Mouse (Mus musculus) forebrain, embryonic 16.5 days (tissue): ENCODE measurements around the gene C1qtnf3. TPM values are rescaled to one million over a fixed set of nuclear protein-coding genes. Genes with fewer than 3 reads are reported as not detected.
"Not testable (repeated sequence)": the region's sequence is repeated elsewhere in the genome, so short reads cannot be mapped to it uniquely, and the experiment has no call there.

Source experiments
- ATAC-seq: fragments of 200-750 bp; cut with Nextera tagmentation; 2 replicates; pipeline ENCODE4 v1.8.0; 2017; ENCODE audit warnings: mild to moderate bottlenecking, moderate library complexity
- H3K27ac ChIP-seq: fragments of 300-500 bp; sonication (generic); 2 replicates; pipeline ENCODE4 v1.5.1; 2014; ENCODE audit warnings: low read length, control low read depth
- H3K27me3 ChIP-seq: fragments of 300-500 bp; sonication (generic); replicated peaks from 2 replicates; pipeline ENCODE4 v1.6.1; 2014; ENCODE audit warnings: low read length; ENCODE audit not compliant: control insufficient read depth, insufficient read depth
- H3K36me3 ChIP-seq: fragments of 300-500 bp; sonication (generic); 2 replicates; pipeline ENCODE4 v1.6.1; 2014; ENCODE audit not compliant: control insufficient read depth, insufficient read depth
- H3K4me1 ChIP-seq: fragments of 300-500 bp; sonication (generic); replicated peaks from 2 replicates; pipeline ENCODE4 v1.6.1; 2014; ENCODE audit warnings: low read length; ENCODE audit not compliant: control insufficient read depth, insufficient read depth
- H3K4me2 ChIP-seq: fragments of 300-500 bp; sonication (generic); 2 replicates; pipeline ENCODE4 v1.6.1; 2014; ENCODE audit warnings: mild to moderate bottlenecking, low read length, control low read depth
- H3K4me3 ChIP-seq: fragments of 300-500 bp; sonication (generic); replicated peaks from 2 replicates; pipeline ENCODE4 v1.5.1; 2014; ENCODE audit warnings: mild to moderate bottlenecking, low read length, control low read depth
- H3K9ac ChIP-seq: fragments of 300-500 bp; sonication (generic); replicated peaks from 2 replicates; pipeline ENCODE4 v1.6.1; 2014; ENCODE audit warnings: low read depth, low read length, control low read depth
- H3K9me3 ChIP-seq: fragments of 300-500 bp; sonication (generic); 2 replicates; pipeline ENCODE4 v1.6.1; 2016; ENCODE audit warnings: low read length; ENCODE audit not compliant: control insufficient read depth
- WGBS: fragments of 180-500 bp; shearing (Covaris S2); extraction: QIAGEN DNeasy Blood & Tissue Kit; methylation state at CpG from one replicate; pipeline ENCODE4 v1.1.7; 2014; 5-methylcytosine and 5-hydroxymethylcytosine counted together
- polyA plus RNA-seq: library from polyadenylated mRNA; unstranded; fragments of >200 nt; fragmentation: Nextera tagmentation; extraction: Ambion mirVana; gene quantifications from 2 replicates; pipeline ENCODE4 v1.2.1, GENCODE M21; 2015

C1qtnf3 gene
- polyA plus RNA-seq, 1 experiment from 2014 or later: 0.18 TPM

DNA sequence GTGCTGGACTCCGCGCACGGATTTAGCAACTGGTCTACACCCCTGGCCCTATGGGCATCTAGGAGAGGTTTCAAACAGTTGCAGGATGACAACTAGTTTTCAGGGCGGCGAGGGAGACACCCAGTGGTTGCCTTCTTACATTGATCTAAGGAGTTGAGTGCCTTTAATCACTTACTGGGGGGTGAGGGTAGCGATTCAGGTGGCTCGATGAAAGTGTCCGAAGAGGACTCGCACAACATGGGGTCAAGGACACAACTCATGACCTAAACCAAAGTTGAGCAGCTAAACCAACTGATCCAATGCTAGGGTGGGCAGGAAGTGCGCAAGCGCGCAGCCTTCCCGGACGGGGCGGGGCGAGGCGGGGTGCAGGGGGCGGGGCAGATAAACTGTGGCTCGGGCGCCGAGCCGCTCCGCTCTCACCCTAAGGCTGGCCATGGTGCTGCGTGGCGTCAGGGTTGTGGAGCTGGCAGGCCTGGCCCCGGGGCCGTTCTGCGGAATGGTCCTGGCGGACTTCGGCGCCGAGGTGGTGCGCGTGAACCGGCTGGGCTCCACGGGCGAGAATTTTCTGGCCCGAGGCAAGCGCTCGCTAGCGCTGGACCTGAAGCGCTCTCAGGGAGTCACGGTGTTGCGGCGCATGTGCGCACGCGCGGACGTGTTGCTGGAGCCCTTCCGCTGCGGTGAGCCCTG, 29.4 kb downstream of the C1qtnf3 start, which contains the start of gene Amacr:
Gene Amacr, plus strand, starts transcription at position 380 of the 687 bp plus-strand sequence.
- Histone ChIP-seq H3K4me2 (peak within 1 kb of the TSS; percentile 77), H3K4me3 (peak within 1 kb of the TSS; percentile 79), H3K27ac (peak within 1 kb of the TSS; percentile 81), H3K9ac (peak within 1 kb of the TSS; percentile 82), H3K4me1 (peaks cover 8% of the 10 kb centered on the region; the same call in 1 of the 2 replicates), H3K36me3 (no peaks in the 10 kb centered on the region), H3K9me3 (no peaks in the 10 kb centered on the region), H3K27me3 (no peaks in the 10 kb centered on the region)
- peak; percentile 99 for ATAC-seq
- WGBS: under 1% methylated on average over 52 of the region's 52 CpGs

DNA sequence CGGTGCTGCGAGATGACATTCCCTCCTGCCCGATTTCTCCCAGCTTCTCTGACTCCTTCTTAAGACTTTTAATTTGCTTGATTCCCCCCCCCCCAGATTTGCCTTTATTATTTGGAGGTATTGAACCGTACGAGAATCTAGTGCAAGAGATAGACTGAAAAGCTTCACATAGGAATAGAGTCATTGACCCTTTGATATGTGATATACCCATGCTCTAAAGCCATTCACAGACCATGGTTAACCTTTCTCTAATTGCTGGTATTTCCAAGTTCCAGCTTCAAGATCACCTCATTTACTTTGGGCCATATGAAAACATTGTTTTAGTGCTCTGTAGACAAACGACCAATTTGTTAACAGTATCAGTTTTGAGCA, 29.9 kb downstream of the C1qtnf3 start:
- WGBS: 5% methylated on average over 6 of the region's 6 CpGs
- Histone ChIP-seq H3K36me3 (no peaks in the 10 kb centered on the region), H3K4me1 (peaks cover 8% of the 10 kb centered on the region; the same call in 1 of the 2 replicates), H3K4me3 (peak overlapping the region; percentile 79), H3K27me3 (no peaks in the 10 kb centered on the region), H3K9me3 (no peaks in the 10 kb centered on the region), H3K27ac (peak overlapping the region; percentile 81), H3K4me2 (peak overlapping the region; percentile 77), H3K9ac (peak overlapping the region; percentile 82)
- ATAC-seq: peak; percentile 22

DNA sequence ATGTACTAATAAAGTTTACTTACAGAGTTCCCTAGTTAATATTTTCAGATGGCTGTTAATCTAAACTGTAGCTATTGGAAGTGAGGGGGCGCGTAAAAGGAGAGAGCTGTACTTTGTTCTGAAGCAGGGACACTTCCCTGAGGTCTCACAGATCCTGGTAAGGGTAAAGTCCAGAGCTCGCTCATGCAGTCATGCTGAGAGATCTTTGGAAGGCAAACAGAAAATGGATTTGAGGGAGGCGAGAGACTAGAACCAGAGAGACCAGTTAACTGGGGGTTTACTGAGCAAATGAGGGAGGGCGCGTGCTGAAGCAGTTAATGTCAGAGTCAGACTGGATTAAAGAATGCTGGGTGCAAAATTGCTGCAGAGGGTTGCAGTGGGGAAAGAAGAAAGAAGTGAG, 33.6 kb downstream of the C1qtnf3 start:
- Histone ChIP-seq H3K4me3 (no peak overlapping the region), H3K27me3 (no peaks in the 10 kb centered on the region), H3K36me3 (no peaks in the 10 kb centered on the region; the same call in 1 of the 2 replicates), H3K9me3 (no peaks in the 10 kb centered on the region), H3K4me2 (no peak overlapping the region), H3K4me1 (peaks cover 8% of the 10 kb centered on the region; the same call in 1 of the 2 replicates), H3K9ac (no peak overlapping the region), H3K27ac (no peak overlapping the region)
- WGBS: 88% methylated on average over 6 of the region's 6 CpGs
- no peak for ATAC-seq

DNA sequence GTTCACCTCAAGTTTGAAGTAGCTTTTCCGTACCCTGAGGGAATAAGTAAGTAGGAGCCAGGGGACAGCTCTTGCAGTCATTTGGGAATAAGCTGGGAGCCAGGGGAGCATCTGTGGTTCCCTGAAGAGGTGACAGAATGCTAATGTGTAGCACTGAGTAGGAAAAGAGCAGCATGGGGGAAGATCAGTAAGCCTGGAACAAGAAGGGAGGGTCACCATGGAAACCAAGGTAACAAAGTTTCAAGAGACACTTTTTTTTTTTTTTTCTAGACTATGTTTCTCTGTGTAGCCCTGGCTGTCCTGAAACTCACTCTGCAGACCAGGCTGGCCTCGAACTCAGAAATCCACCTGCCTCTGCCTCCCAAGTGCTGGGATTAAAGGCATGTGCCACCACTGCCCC, 34.3 kb downstream of the C1qtnf3 start:
- not testable (repeated sequence) for H3K4me2 ChIP-seq, H3K27ac ChIP-seq, ATAC-seq, H3K4me1 ChIP-seq, H3K36me3 ChIP-seq, H3K9me3 ChIP-seq, H3K9ac ChIP-seq, H3K27me3 ChIP-seq, H3K4me3 ChIP-seq
- WGBS: 77% methylated on average over 2 of the region's 2 CpGs

DNA sequence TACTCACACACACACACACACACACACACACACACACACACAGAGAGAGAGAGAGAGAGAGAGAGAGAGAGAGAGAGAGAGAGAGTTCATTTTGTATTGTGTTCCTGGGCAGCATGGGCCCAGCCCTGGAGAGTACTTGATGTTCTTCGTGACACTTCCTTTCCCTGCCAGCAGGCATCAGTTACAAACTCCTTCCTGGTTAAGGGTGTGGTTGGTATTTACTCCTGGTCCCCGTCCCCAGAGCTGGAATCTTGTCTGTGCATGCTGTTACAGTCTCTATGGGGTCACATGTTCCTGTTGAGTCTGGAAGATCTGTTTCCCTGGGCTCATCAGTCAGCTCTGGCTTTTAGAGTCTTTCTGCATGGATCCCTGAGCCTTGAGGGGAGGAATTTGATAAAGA, 38.3 kb downstream of the C1qtnf3 start:
- Histone ChIP-seq H3K4me1 (no peaks in the 10 kb centered on the region), H3K4me3 (no peak overlapping the region)
- 54% methylated on average over 2 of the region's 2 CpGs for WGBS

DNA sequence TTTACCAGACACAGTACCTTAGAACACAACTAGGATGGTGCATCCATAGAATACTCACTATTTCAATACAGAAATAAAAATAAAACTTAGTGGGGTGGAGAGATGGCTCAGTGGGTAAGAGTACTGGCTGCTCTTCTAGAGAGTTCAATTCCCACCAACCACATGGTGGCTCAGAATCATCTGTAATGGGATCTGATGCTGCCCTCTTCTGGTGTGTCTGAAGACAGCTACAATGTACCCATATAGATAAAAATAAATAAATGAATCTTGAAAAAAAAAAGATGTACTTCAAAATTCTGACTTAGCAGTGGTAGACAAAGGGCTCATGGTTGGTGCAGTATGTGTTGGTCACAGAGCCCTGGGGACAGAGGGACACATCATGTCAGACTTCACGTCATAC, 39.4 kb downstream of the C1qtnf3 start:
- 92% methylated on average over 1 of the region's 1 CpGs for WGBS

More for the DNA sequence above, 38.3 kb downstream of the C1qtnf3 start:
- Histone ChIP-seq H3K27me3 (no peaks in the 10 kb centered on the region), H3K4me2 (no peak overlapping the region), H3K9me3 (no peaks in the 10 kb centered on the region), H3K36me3 (no peaks in the 10 kb centered on the region; the same call in 1 of the 2 replicates), H3K9ac (no peak overlapping the region), H3K27ac (no peak overlapping the region)
- ATAC-seq: no peak

DNA sequence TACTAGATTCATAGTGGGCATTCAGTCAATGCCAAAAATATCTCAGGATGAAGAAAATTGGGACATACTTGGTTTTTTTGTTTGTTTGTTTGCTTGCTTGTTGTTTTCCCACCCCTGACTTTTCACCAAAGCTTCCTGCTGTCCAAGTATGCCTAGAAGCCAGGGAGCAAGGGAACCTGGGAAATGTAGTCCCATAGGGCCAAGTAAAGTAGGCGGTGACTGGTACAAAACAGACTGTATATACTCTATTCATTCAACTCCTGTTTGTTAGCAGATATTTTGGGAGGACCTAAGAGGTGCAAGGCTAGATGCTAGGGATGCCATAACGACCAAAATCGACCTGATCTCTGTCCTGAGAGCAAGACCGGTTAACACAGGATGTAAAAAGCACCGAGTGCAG, 47.7 kb downstream of the C1qtnf3 start:
- no peaks in the 10 kb centered on the region for H3K9me3 ChIP-seq
- no peaks in the 10 kb centered on the region for H3K27me3 ChIP-seq
- H3K27ac ChIP-seq: no peak overlapping the region
- no peak overlapping the region for H3K4me2 ChIP-seq
- 53% methylated on average over 5 of the region's 5 CpGs for WGBS
- no peak overlapping the region for H3K4me3 ChIP-seq
- H3K9ac ChIP-seq: no peak overlapping the region
- H3K4me1 ChIP-seq: no peaks in the 10 kb centered on the region
- H3K36me3 ChIP-seq: no peaks in the 10 kb centered on the region
- ATAC-seq: peak; percentile 66

More for the DNA sequence above, 39.4 kb downstream of the C1qtnf3 start:
- Histone ChIP-seq H3K4me2 (no peak overlapping the region), H3K36me3 (no peaks in the 10 kb centered on the region; the same call in 1 of the 2 replicates), H3K4me3 (no peak overlapping the region), H3K27me3 (no peaks in the 10 kb centered on the region), H3K4me1 (no peaks in the 10 kb centered on the region), H3K9ac (no peak overlapping the region), H3K9me3 (no peaks in the 10 kb centered on the region), H3K27ac (no peak overlapping the region)
- ATAC-seq: no peak

DNA sequence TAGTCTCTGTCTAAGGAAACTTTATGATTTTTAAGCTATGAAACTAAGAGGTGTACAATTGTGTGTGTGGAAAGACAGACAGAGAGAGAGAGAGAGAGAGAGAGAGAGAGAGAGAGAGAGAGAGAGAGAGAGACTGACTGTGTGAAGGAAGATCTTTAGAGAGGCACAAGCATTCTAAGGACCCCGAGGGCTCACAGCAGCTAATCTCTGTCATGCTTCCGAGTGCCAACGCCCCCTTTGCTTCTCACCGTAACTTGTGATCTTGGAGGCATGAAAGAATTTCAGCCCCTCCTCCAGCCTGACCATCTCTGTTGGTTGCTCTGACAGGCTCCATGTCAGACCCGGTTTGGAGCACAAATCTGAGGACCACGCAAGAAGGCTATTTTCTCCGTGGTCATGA, 48.3 kb downstream of the C1qtnf3 start, which contains the start of gene Slc45a2:
Gene Slc45a2, plus strand, starts transcription at position 301 of the 400 bp plus-strand sequence.
- Histone ChIP-seq H3K36me3 (no peaks in the 10 kb centered on the region), H3K4me3 (no peak within 1 kb of the TSS), H3K27me3 (no peaks in the 10 kb centered on the region), H3K9ac (no peak within 1 kb of the TSS), H3K9me3 (no peaks in the 10 kb centered on the region), H3K4me2 (no peak within 1 kb of the TSS), H3K27ac (no peak within 1 kb of the TSS), H3K4me1 (no peaks in the 10 kb centered on the region)
- no peak for ATAC-seq
- 61% methylated on average over 7 of the region's 7 CpGs for WGBS

DNA sequence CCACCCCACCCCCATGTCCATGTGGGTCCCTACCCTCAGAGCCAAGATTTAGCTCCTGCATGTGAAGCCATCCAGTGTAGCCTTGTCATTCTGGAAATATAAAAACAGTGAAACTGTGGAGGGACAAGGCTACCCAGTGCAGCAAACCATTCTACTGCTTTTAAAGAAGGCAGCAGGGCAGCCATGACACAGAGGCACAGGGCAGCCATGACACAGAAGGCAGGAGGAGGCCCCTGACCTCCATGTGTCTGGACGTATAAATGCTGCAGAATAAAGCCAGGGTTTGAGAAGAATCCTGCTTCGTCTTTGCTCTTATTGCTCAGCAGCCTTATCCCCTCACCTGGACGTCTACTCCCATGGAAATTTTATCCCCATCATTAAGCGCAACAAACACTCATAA, 51.7 kb downstream of the C1qtnf3 start:
- no peak for ATAC-seq
- Histone ChIP-seq H3K9me3 (no peaks in the 10 kb centered on the region), H3K36me3 (no peaks in the 10 kb centered on the region), H3K27me3 (no peaks in the 10 kb centered on the region), H3K4me2 (no peak overlapping the region), H3K9ac (no peak overlapping the region), H3K4me1 (no peaks in the 10 kb centered on the region), H3K4me3 (no peak overlapping the region), H3K27ac (no peak overlapping the region)
- 89% methylated on average over 4 of the region's 4 CpGs for WGBS
